Comparison of ENCODE assay signal across 13 mouse cellular contexts in genomic region chr10:121083512-121083911, GRCm38 (mm10). TPM values are rescaled to one million over a fixed set of nuclear protein-coding genes. Genes with fewer than 3 reads are reported as not detected.
DNase-seq lines count a peak whose midpoint lies in the region; ATAC-seq and TF ChIP-seq lines count a peak whose summit lies in the region.
"Had no signal": no experiment of that assay in that cellular context is flagged by ENCODE, and none has a peak within 500 bp of the region (broad histone marks: within the 10 kb centered on the region; RNA-seq: fewer than 3 reads in every experiment).

No protein-coding gene starts in this region.

- TF ChIP-seq EP300 in stomach, postnatal 0 days (optimal IDR thresholded peaks at IDR 0.05) = no peak

- H3K4me2 ChIP-seq in intestine, postnatal 0 days (replicated peaks; ENCODE audit: low read depth) = no peak overlapping the region
- H3K4me2 ChIP-seq in intestine, embryonic 15.5 days (replicated peaks) = no peak overlapping the region
- no peak overlapping the region for H3K4me2 ChIP-seq in stomach, postnatal 0 days (replicated peaks; ENCODE audit: low read depth)
- H3K4me2 ChIP-seq: hindbrain, embryonic 15.5 days; liver, embryonic 15.5 days had no signal

- no peak overlapping the region for H3K27ac ChIP-seq in intestine, postnatal 0 days (ENCODE audit: low read depth, low read length)
- H3K27ac ChIP-seq in intestine, embryonic 15.5 days = no peak overlapping the region
- H3K27ac ChIP-seq in stomach, postnatal 0 days (replicated peaks) = no peak overlapping the region
- H3K27ac ChIP-seq: hindbrain, embryonic 15.5 days; liver, embryonic 15.5 days had no signal

- no peak for ATAC-seq in intestine, postnatal 0 days
- no peak for ATAC-seq in intestine, embryonic 15.5 days
- no peak for ATAC-seq in stomach, postnatal 0 days (ENCODE audit: low FRiP score, low TSS enrichment)
- ATAC-seq in CD4-positive, CD25-positive, alpha-beta regulatory T cell, adult 4 months = no peak

- H3K27me3 ChIP-seq in intestine, postnatal 0 days (replicated peaks; ENCODE audit: control insufficient read depth, insufficient read depth, low read length) = no peaks in the 10 kb centered on the region
- H3K27me3 ChIP-seq in intestine, embryonic 15.5 days (replicated peaks) = no peaks in the 10 kb centered on the region
- H3K27me3 ChIP-seq in stomach, postnatal 0 days (ENCODE audit: control insufficient read depth, insufficient read depth, low read length) = no peaks in the 10 kb centered on the region
- H3K27me3 ChIP-seq: hindbrain, embryonic 15.5 days; liver, embryonic 15.5 days had no signal

- H3K9me3 ChIP-seq in intestine, postnatal 0 days (ENCODE audit: control insufficient read depth) = no peaks in the 10 kb centered on the region
- no peaks in the 10 kb centered on the region for H3K9me3 ChIP-seq in intestine, embryonic 15.5 days
- no peaks in the 10 kb centered on the region for H3K9me3 ChIP-seq in stomach, postnatal 0 days (ENCODE audit: control insufficient read depth, low read length)
- H3K9me3 ChIP-seq: hindbrain, embryonic 15.5 days; liver, embryonic 15.5 days had no signal

- peak; percentile 52 for TF ChIP-seq CTCF in intestine, postnatal 0 days (IDR thresholded peaks at IDR 0.05; ENCODE audit: low read depth)
- TF ChIP-seq CTCF in stomach, postnatal 0 days (IDR thresholded peaks at IDR 0.05; ENCODE audit: low read depth) = peak; percentile 57

- 61% methylated on average over 10 of the region's 10 CpGs for WGBS in intestine, postnatal 0 days
- 57% methylated on average over 10 of the region's 10 CpGs for WGBS in intestine, embryonic 15.5 days
- WGBS in stomach, postnatal 0 days = 62% methylated on average over 10 of the region's 10 CpGs

- no peak overlapping the region for H3K9ac ChIP-seq in intestine, postnatal 0 days (ENCODE audit: low read depth, low read length)
- no peak overlapping the region for H3K9ac ChIP-seq in intestine, embryonic 15.5 days
- H3K9ac ChIP-seq in stomach, postnatal 0 days (ENCODE audit: low read length) = no peak overlapping the region
- H3K9ac ChIP-seq: hindbrain, embryonic 15.5 days; liver, embryonic 15.5 days had no signal

- no peaks in the 10 kb centered on the region for H3K4me1 ChIP-seq in intestine, postnatal 0 days (replicated peaks; ENCODE audit: control insufficient read depth, insufficient read depth, low read length)
- H3K4me1 ChIP-seq in intestine, embryonic 15.5 days (replicated peaks) = no peaks in the 10 kb centered on the region
- H3K4me1 ChIP-seq in stomach, postnatal 0 days (replicated peaks; ENCODE audit: control insufficient read depth, insufficient read depth) = no peaks in the 10 kb centered on the region
- H3K4me1 ChIP-seq: hindbrain, embryonic 15.5 days; liver, embryonic 15.5 days had no signal

- H3K4me3 ChIP-seq in intestine, postnatal 0 days (ENCODE audit: low read depth, low read length) = no peak overlapping the region
- no peak overlapping the region for H3K4me3 ChIP-seq in intestine, embryonic 15.5 days (replicated peaks)
- H3K4me3 ChIP-seq in stomach, postnatal 0 days (ENCODE audit: low read depth, low read length) = no peak overlapping the region
- H3K4me3 ChIP-seq: hindbrain, embryonic 15.5 days; liver, embryonic 15.5 days had no signal

- H3K36me3 ChIP-seq in intestine, postnatal 0 days (ENCODE audit: control insufficient read depth, insufficient read depth) = no peaks in the 10 kb centered on the region
- no peaks in the 10 kb centered on the region for H3K36me3 ChIP-seq in intestine, embryonic 15.5 days
- H3K36me3 ChIP-seq in stomach, postnatal 0 days (ENCODE audit: control insufficient read depth, insufficient read depth, low read length) = no peaks in the 10 kb centered on the region
- H3K36me3 ChIP-seq: hindbrain, embryonic 15.5 days; liver, embryonic 15.5 days had no signal

- DNase-seq in adrenal gland, adult 2 months = peak; percentile 6
- DNase-seq in adrenal gland, adult 18-20 months (ENCODE audit: low spot score in 2 of 2) = no peak
- peak; percentile 50 for DNase-seq in testis, postnatal 10 days (ENCODE audit: low spot score)
- DNase-seq in testis, postnatal 14 days (ENCODE audit: low spot score) = no peak
- no peak for DNase-seq in stomach, postnatal 0 days (ENCODE audit: low spot score)
- DNase-seq: cerebellum, adult 11-12 months; kidney, postnatal 14 days; right cerebral cortex, postnatal 14 days had no signal

RNA-seq across cellular contexts. Expression of gene Wif1, which starts 49.8 kb away (rescaled TPM):
- total RNA-seq in adrenal gland, adult 2 months (2021) = under 1 TPM in 1 of 2 experiments, not detected in 1; 0.24 TPM
- 0.08 and 0.20 TPM in 2 replicates for polyA plus RNA-seq in adrenal gland, adult 2 months (2012; rRNA removed)
- total RNA-seq in adrenal gland, adult 18-20 months (2021) = not detected
- 0.65 and 1.2 TPM in 2 replicates for polyA plus RNA-seq in intestine, postnatal 0 days (2015; fragmentation: Nextera tagmentation; extraction: Ambion mirVana)
- 0.29 and 0.57 TPM in 2 replicates for polyA plus RNA-seq in intestine, embryonic 15.5 days (2015; fragmentation: Nextera tagmentation; extraction: Ambion mirVana)
- polyA plus RNA-seq in stomach, postnatal 0 days (2015; fragmentation: Nextera tagmentation; extraction: Ambion mirVana) = 0.79 and 0.94 TPM in 2 replicates
- not detected for polyA plus RNA-seq in CD4-positive, CD25-positive, alpha-beta regulatory T cell, adult 4 months (2017; shearing (Covaris generic))

Comparison
In these comparisons a context has a peak if more than half of its experiments do, and no peak if none do; other contexts are left out.
1. DNase-seq: peak in adrenal gland, adult 2 months (single experiment) and testis, postnatal 10 days (single experiment); none in adrenal gland, adult 18-20 months (0 of 2), testis, postnatal 14 days (single experiment) and stomach, postnatal 0 days (single experiment).